Mouse (Mus musculus): ENCODE measurements around the gene Capn15. TPM values are rescaled to one million over a fixed set of nuclear protein-coding genes. Genes with fewer than 3 reads are reported as not detected.

The Capn15 gene
- polyA plus RNA-seq, 1 experiment from 2014 or later = 27.5 TPM

GRCm38 (mm10) chr17:26018388-26018787 is 32.8 kb upstream of the Capn15 start:
- Histone ChIP-seq H3K4me2 (replicated peaks) (no peak overlapping the region), H3K9me3 (ENCODE audit: control insufficient read depth, low read length) (no peaks in the 10 kb centered on the region), H3K4me3 (replicated peaks; ENCODE audit: low read length) (no peak overlapping the region), H3K4me1 (replicated peaks; ENCODE audit: control insufficient read depth, insufficient read depth, low read length) (no peaks in the 10 kb centered on the region), H3K27me3 (ENCODE audit: control insufficient read depth, insufficient read depth, low read length) (no peaks in the 10 kb centered on the region), H3K9ac (no peak overlapping the region), H3K27ac (no peak overlapping the region), H3K36me3 (replicated peaks; ENCODE audit: control insufficient read depth, insufficient read depth) (peaks cover 48% of the 10 kb centered on the region)
- ATAC-seq (ENCODE audit: low FRiP score) = no peak
- WGBS = 91% methylated on average over 3 of the region's 3 CpGs
- no peak for DNase-seq (ENCODE audit: low spot score)

- H3K9me3 ChIP-seq (ENCODE audit: control insufficient read depth, low read length) = no peaks in the 10 kb centered on the region
- WGBS = 89% methylated on average over 5 of the region's 5 CpGs
- H3K27me3 ChIP-seq (ENCODE audit: control insufficient read depth, insufficient read depth, low read length) = no peaks in the 10 kb centered on the region
- no peak for ATAC-seq (ENCODE audit: low FRiP score)
- peaks cover 52% of the 10 kb centered on the region for H3K36me3 ChIP-seq (replicated peaks; ENCODE audit: control insufficient read depth, insufficient read depth)
- no peaks in the 10 kb centered on the region for H3K4me1 ChIP-seq (replicated peaks; ENCODE audit: control insufficient read depth, insufficient read depth, low read length)
- H3K9ac ChIP-seq = no peak overlapping the region
- no peak overlapping the region for H3K27ac ChIP-seq
- H3K4me2 ChIP-seq (replicated peaks) = no peak overlapping the region
- no peak overlapping the region for H3K4me3 ChIP-seq (replicated peaks; ENCODE audit: low read length)
- no peak for DNase-seq (ENCODE audit: low spot score)
Measured at GRCm38 (mm10) chr17:26017949-26018348, 32.4 kb upstream of the Capn15 start.

GRCm38 (mm10) chr17:26017021-26017420 is 31.4 kb upstream of the Capn15 start:
- Histone ChIP-seq H3K4me3 (replicated peaks; ENCODE audit: low read length) (no peak overlapping the region), H3K4me1 (replicated peaks; ENCODE audit: control insufficient read depth, insufficient read depth, low read length) (no peaks in the 10 kb centered on the region), H3K27ac (no peak overlapping the region), H3K36me3 (replicated peaks; ENCODE audit: control insufficient read depth, insufficient read depth) (peaks cover 60% of the 10 kb centered on the region), H3K27me3 (ENCODE audit: control insufficient read depth, insufficient read depth, low read length) (no peaks in the 10 kb centered on the region), H3K9me3 (ENCODE audit: control insufficient read depth, low read length) (no peaks in the 10 kb centered on the region), H3K9ac (no peak overlapping the region), H3K4me2 (replicated peaks) (no peak overlapping the region)
- DNase-seq (ENCODE audit: low spot score) (no peak), ATAC-seq (ENCODE audit: low FRiP score) (no peak)
- 96% methylated on average over 3 of the region's 3 CpGs for WGBS

GRCm38 (mm10) chr17:26013711-26014110 is 28.1 kb upstream of the Capn15 start:
- H3K9ac ChIP-seq = no peak overlapping the region
- peaks cover 84% of the 10 kb centered on the region for H3K36me3 ChIP-seq (replicated peaks; ENCODE audit: control insufficient read depth, insufficient read depth)
- no peak overlapping the region for H3K4me2 ChIP-seq (replicated peaks)
- no peak overlapping the region for H3K27ac ChIP-seq
- no peaks in the 10 kb centered on the region for H3K27me3 ChIP-seq (ENCODE audit: control insufficient read depth, insufficient read depth, low read length)
- no peaks in the 10 kb centered on the region for H3K4me1 ChIP-seq (replicated peaks; ENCODE audit: control insufficient read depth, insufficient read depth, low read length)
- H3K4me3 ChIP-seq (replicated peaks; ENCODE audit: low read length) = no peak overlapping the region
- WGBS = 71% methylated on average over 10 of the region's 10 CpGs
- DNase-seq (ENCODE audit: low spot score) (no peak), ATAC-seq (ENCODE audit: low FRiP score) (no peak)
- H3K9me3 ChIP-seq (ENCODE audit: control insufficient read depth, low read length) = no peaks in the 10 kb centered on the region

- ATAC-seq (ENCODE audit: low FRiP score) (0 out of 2 replicates have a peak, but pooled peaks have one; percentile 53), DNase-seq (ENCODE audit: low spot score) (peak; percentile 66)
- no peak overlapping the region for H3K27ac ChIP-seq
- no peak overlapping the region for H3K9ac ChIP-seq
- no peaks in the 10 kb centered on the region for H3K9me3 ChIP-seq (ENCODE audit: control insufficient read depth, low read length)
- no peaks in the 10 kb centered on the region for H3K27me3 ChIP-seq (ENCODE audit: control insufficient read depth, insufficient read depth, low read length)
- H3K36me3 ChIP-seq (replicated peaks; ENCODE audit: control insufficient read depth, insufficient read depth) = peaks cover 84% of the 10 kb centered on the region
- H3K4me2 ChIP-seq (replicated peaks) = no peak overlapping the region
- WGBS = 15% methylated on average over 15 of the region's 15 CpGs
- H3K4me3 ChIP-seq (replicated peaks; ENCODE audit: low read length) = no peak overlapping the region
- H3K4me1 ChIP-seq (replicated peaks; ENCODE audit: control insufficient read depth, insufficient read depth, low read length) = no peaks in the 10 kb centered on the region
Measured at GRCm38 (mm10) chr17:26011841-26012460, 26.4 kb upstream of the Capn15 start.

GRCm38 (mm10) chr17:26009540-26009939 is 23.9 kb upstream of the Capn15 start:
- Histone ChIP-seq H3K27ac (no peak overlapping the region), H3K27me3 (ENCODE audit: control insufficient read depth, insufficient read depth, low read length) (no peaks in the 10 kb centered on the region), H3K36me3 (replicated peaks; ENCODE audit: control insufficient read depth, insufficient read depth) (peaks cover 84% of the 10 kb centered on the region), H3K9ac (no peak overlapping the region), H3K9me3 (ENCODE audit: control insufficient read depth, low read length) (no peaks in the 10 kb centered on the region), H3K4me1 (replicated peaks; ENCODE audit: control insufficient read depth, insufficient read depth, low read length) (no peaks in the 10 kb centered on the region), H3K4me2 (replicated peaks) (no peak overlapping the region), H3K4me3 (replicated peaks; ENCODE audit: low read length) (no peak overlapping the region)
- peak; percentile 86; the same call in 1 of the 2 replicates for ATAC-seq (ENCODE audit: low FRiP score)
- DNase-seq (ENCODE audit: low spot score) = peak; percentile 95
- 32% methylated on average over 4 of the region's 4 CpGs for WGBS

- Histone ChIP-seq H3K4me1 (replicated peaks; ENCODE audit: control insufficient read depth, insufficient read depth, low read length) (no peaks in the 10 kb centered on the region), H3K4me2 (replicated peaks) (no peak overlapping the region), H3K36me3 (replicated peaks; ENCODE audit: control insufficient read depth, insufficient read depth) (peaks cover 84% of the 10 kb centered on the region), H3K27me3 (ENCODE audit: control insufficient read depth, insufficient read depth, low read length) (no peaks in the 10 kb centered on the region), H3K4me3 (replicated peaks; ENCODE audit: low read length) (no peak overlapping the region), H3K9ac (no peak overlapping the region), H3K27ac (no peak overlapping the region), H3K9me3 (ENCODE audit: control insufficient read depth, low read length) (no peaks in the 10 kb centered on the region)
- DNase-seq (ENCODE audit: low spot score) = no peak
- 91% methylated on average over 7 of the region's 7 CpGs for WGBS
- ATAC-seq (ENCODE audit: low FRiP score) = no peak
Measured at GRCm38 (mm10) chr17:26008787-26009186, 23.2 kb upstream of the Capn15 start.

- ATAC-seq (ENCODE audit: low FRiP score) (no peak), DNase-seq (ENCODE audit: low spot score) (no peak)
- H3K9ac ChIP-seq = no peak overlapping the region
- no peak overlapping the region for H3K27ac ChIP-seq
- no peaks in the 10 kb centered on the region for H3K9me3 ChIP-seq (ENCODE audit: control insufficient read depth, low read length)
- no peaks in the 10 kb centered on the region for H3K27me3 ChIP-seq (ENCODE audit: control insufficient read depth, insufficient read depth, low read length)
- no peaks in the 10 kb centered on the region for H3K4me1 ChIP-seq (replicated peaks; ENCODE audit: control insufficient read depth, insufficient read depth, low read length)
- H3K36me3 ChIP-seq (replicated peaks; ENCODE audit: control insufficient read depth, insufficient read depth) = peaks cover 84% of the 10 kb centered on the region
- no peak overlapping the region for H3K4me3 ChIP-seq (replicated peaks; ENCODE audit: low read length)
- no peak overlapping the region for H3K4me2 ChIP-seq (replicated peaks)
Measured at GRCm38 (mm10) chr17:26008331-26008730, 22.7 kb upstream of the Capn15 start.

GRCm38 (mm10) chr17:26007646-26008045 is 22.1 kb upstream of the Capn15 start:
- no peak overlapping the region for H3K4me2 ChIP-seq (replicated peaks)
- WGBS = 75% methylated on average over 2 of the region's 2 CpGs
- H3K4me3 ChIP-seq (replicated peaks; ENCODE audit: low read length) = no peak overlapping the region
- no peak overlapping the region for H3K27ac ChIP-seq
- peaks cover 83% of the 10 kb centered on the region for H3K36me3 ChIP-seq (replicated peaks; ENCODE audit: control insufficient read depth, insufficient read depth)
- ATAC-seq (ENCODE audit: low FRiP score) (no peak), DNase-seq (ENCODE audit: low spot score) (no peak)
- H3K4me1 ChIP-seq (replicated peaks; ENCODE audit: control insufficient read depth, insufficient read depth, low read length) = no peaks in the 10 kb centered on the region
- H3K9ac ChIP-seq = no peak overlapping the region
- H3K27me3 ChIP-seq (ENCODE audit: control insufficient read depth, insufficient read depth, low read length) = no peaks in the 10 kb centered on the region
- no peaks in the 10 kb centered on the region for H3K9me3 ChIP-seq (ENCODE audit: control insufficient read depth, low read length)
